Mouse (Mus musculus) ES-Bruce4 (cell line): ENCODE data around the gene Gm14214.

Source experiments
- CTCF ChIP-seq: IDR thresholded peaks from one replicate; pipeline ENCODE4 v1.8.1; 2011; ENCODE audit warnings: low read depth, low read length
- EP300 ChIP-seq: IDR thresholded peaks from 2 replicates; pipeline ENCODE4 v1.6.1; 2011; ENCODE audit warnings: low read depth, low read length; ENCODE audit not compliant: insufficient read depth

GRCm38 (mm10) chr2:154751924-154752323, 17.9 kb downstream of the Gm14214 start:
- TF ChIP-seq CTCF (no peak), EP300 (no peak)
